ENCODE assay signal across 19 mouse cellular contexts in genomic region chr12:6307248-6307963, GRCm38 (mm10).
DNase-seq lines count a peak whose midpoint lies in the region; ATAC-seq lines count a peak whose summit lies in the region.
"Had no signal": no experiment of that assay in that cellular context is flagged by ENCODE, and none has a peak within 500 bp of the region (broad histone marks: within the 10 kb centered on the region; RNA-seq: fewer than 3 reads in every experiment).

No protein-coding gene starts in this region.

- no peak overlapping the region for H3K9ac ChIP-seq in hindbrain, embryonic 14.5 days
- H3K9ac ChIP-seq in neural tube, embryonic 13.5 days: no peak overlapping the region
- H3K9ac ChIP-seq: limb, embryonic 12.5 days; liver, embryonic 14.5 days had no signal

- no peaks in the 10 kb centered on the region for H3K9me3 ChIP-seq in hindbrain, embryonic 14.5 days (ENCODE audit: control insufficient read depth, low read length)
- H3K9me3 ChIP-seq in hindbrain, embryonic 10.5 days: no peaks in the 10 kb centered on the region
- no peaks in the 10 kb centered on the region for H3K9me3 ChIP-seq in neural tube, embryonic 13.5 days
- H3K9me3 ChIP-seq: limb, embryonic 12.5 days had no signal

- no peak overlapping the region for H3K4me3 ChIP-seq in hindbrain, embryonic 14.5 days (replicated peaks; ENCODE audit: low read length)
- H3K4me3 ChIP-seq in hindbrain, embryonic 10.5 days: no peak overlapping the region
- H3K4me3 ChIP-seq in neural tube, embryonic 13.5 days: no peak overlapping the region
- H3K4me3 ChIP-seq: limb, embryonic 12.5 days had no signal

- H3K4me1 ChIP-seq in hindbrain, embryonic 14.5 days (replicated peaks; ENCODE audit: control insufficient read depth, insufficient read depth, low read length): no peaks in the 10 kb centered on the region
- H3K4me1 ChIP-seq in hindbrain, embryonic 10.5 days (replicated peaks): no peaks in the 10 kb centered on the region
- H3K4me1 ChIP-seq in neural tube, embryonic 13.5 days (replicated peaks): peaks cover 7% of the 10 kb centered on the region
- H3K4me1 ChIP-seq: limb, embryonic 12.5 days had no signal

- ATAC-seq in hindbrain, embryonic 14.5 days (ENCODE audit: low FRiP score): no peak
- peak; percentile 61; the same call in 1 of the 2 replicates for ATAC-seq in neural tube, embryonic 13.5 days (ENCODE audit: low read depth)
- ATAC-seq: intestine, postnatal 0 days; lung, postnatal 0 days had no signal

- H3K4me2 ChIP-seq in hindbrain, embryonic 14.5 days (replicated peaks): no peak overlapping the region
- H3K4me2 ChIP-seq in neural tube, embryonic 13.5 days: peak overlapping the region; percentile 16; the same call in 1 of the 2 replicates
- H3K4me2 ChIP-seq: heart, embryonic 11.5 days; limb, embryonic 12.5 days had no signal

- WGBS in hindbrain, embryonic 14.5 days: 50% methylated on average over 5 of the region's 5 CpGs
- 81% methylated on average over 5 of the region's 5 CpGs for WGBS in hindbrain, embryonic 10.5 days
- WGBS in neural tube, embryonic 13.5 days: 44% methylated on average over 5 of the region's 5 CpGs

- DNase-seq in cerebellum, postnatal 10 days: peak; percentile 2 to 3
- no peak for DNase-seq in cerebellum, postnatal 4 days (ENCODE audit: low spot score in 2 of 2)
- DNase-seq in hindbrain, embryonic 14.5 days (ENCODE audit: low spot score): peak; percentile 27
- DNase-seq in hindbrain, embryonic 10.5 days (ENCODE audit: low spot score): no peak
- DNase-seq in neural tube, embryonic 10.5 days (ENCODE audit: extremely low spot score, low spot score): no peak
- peak; percentile 54 for DNase-seq in telencephalon, adult 2 months (ENCODE audit: low read depth, low spot score)
- no peak for DNase-seq in gastrocnemius, postnatal 4 days (ENCODE audit: low spot score in 2 of 2)
- DNase-seq: adrenal gland, postnatal 10 days; cerebellum, adult 9-10 months; gastrocnemius, postnatal 25 days; heart, postnatal 4 days; kidney, postnatal 14 days; thymus, postnatal 25 days had no signal

- H3K27ac ChIP-seq in hindbrain, embryonic 14.5 days: no peak overlapping the region
- H3K27ac ChIP-seq in hindbrain, embryonic 10.5 days: no peak overlapping the region
- peak overlapping the region; percentile 9; the same call in 1 of the 2 replicates for H3K27ac ChIP-seq in neural tube, embryonic 13.5 days (replicated peaks)
- H3K27ac ChIP-seq: limb, embryonic 12.5 days; liver, embryonic 14.5 days had no signal

- H3K36me3 ChIP-seq in hindbrain, embryonic 14.5 days (replicated peaks; ENCODE audit: control insufficient read depth, insufficient read depth): no peaks in the 10 kb centered on the region
- no peaks in the 10 kb centered on the region for H3K36me3 ChIP-seq in hindbrain, embryonic 10.5 days
- no peaks in the 10 kb centered on the region for H3K36me3 ChIP-seq in neural tube, embryonic 13.5 days
- H3K36me3 ChIP-seq: limb, embryonic 12.5 days had no signal

- no peaks in the 10 kb centered on the region for H3K27me3 ChIP-seq in hindbrain, embryonic 14.5 days (ENCODE audit: control insufficient read depth, insufficient read depth, low read length)
- no peaks in the 10 kb centered on the region for H3K27me3 ChIP-seq in hindbrain, embryonic 10.5 days (ENCODE audit: insufficient read depth, poor library complexity, severe bottlenecking)
- H3K27me3 ChIP-seq in neural tube, embryonic 13.5 days: no peaks in the 10 kb centered on the region
- H3K27me3 ChIP-seq: limb, embryonic 12.5 days had no signal

Comparison
In these comparisons a context has a peak if more than half of its experiments do, and no peak if none do; other contexts are left out.
1. DNase-seq: peak in cerebellum, postnatal 10 days (2 of 2), hindbrain, embryonic 14.5 days (single experiment) and telencephalon, adult 2 months (single experiment); none in cerebellum, postnatal 4 days (0 of 2), hindbrain, embryonic 10.5 days (single experiment), neural tube, embryonic 10.5 days (single experiment) and gastrocnemius, postnatal 4 days (0 of 2).